In genomic region chr19:57271757-57272156, GRCm38 (mm10) we compare ENCODE assay signal across 23 mouse cellular contexts. TPM values are rescaled to one million over a fixed set of nuclear protein-coding genes. Genes with fewer than 3 reads are reported as not detected.
DNase-seq lines count a peak whose midpoint lies in the region; ATAC-seq lines count a peak whose summit lies in the region.
"Had no signal": no experiment of that assay in that cellular context is flagged by ENCODE, and none has a peak within 500 bp of the region (broad histone marks: within the 10 kb centered on the region; RNA-seq: fewer than 3 reads in every experiment).

No protein-coding gene starts in this region.

- ATAC-seq in kidney, embryonic 14.5 days (ENCODE audit: low FRiP score, low TSS enrichment): no peak
- ATAC-seq in embryonic facial prominence, embryonic 14.5 days (ENCODE audit: low read depth): no peak
- ATAC-seq in heart, embryonic 11.5 days (replicated peaks; ENCODE audit: insufficient number of reproducible peaks, low FRiP score, low TSS enrichment): no peak
- ATAC-seq in forebrain, embryonic 12.5 days (ENCODE audit: low FRiP score): no peak
- ATAC-seq: forebrain, embryonic 13.5 days had no signal

- no peak for DNase-seq in kidney, postnatal 4 days
- DNase-seq in embryonic facial prominence, embryonic 14.5 days (ENCODE audit: low spot score): no peak
- DNase-seq in heart, postnatal 10 days: peak; percentile 77 to 85
- DNase-seq in ovary, adult 18-20 months (ENCODE audit: low spot score): no peak
- DNase-seq in cerebellum, adult 9-10 months: no peak
- DNase-seq: cerebellum, postnatal 14 days; embryo, embryonic 11 days; gastrocnemius, postnatal 36 days; kidney, adult 18-20 months; kidney, postnatal 25 days; layer of hippocampus, adult 9-11 months; lung, adult 18-20 months; lung, postnatal 14 days; midbrain, embryonic 14.5 days; spleen, adult 18-20 months; thymus, postnatal 36 days had no signal

- no peaks in the 10 kb centered on the region for H3K9me3 ChIP-seq in kidney, embryonic 14.5 days (ENCODE audit: control insufficient read depth, low read length)
- H3K9me3 ChIP-seq in embryonic facial prominence, embryonic 14.5 days (ENCODE audit: control insufficient read depth, low read length): no peaks in the 10 kb centered on the region
- H3K9me3 ChIP-seq in heart, embryonic 11.5 days (replicated peaks; ENCODE audit: control insufficient read depth, low read length): no peaks in the 10 kb centered on the region
- no peaks in the 10 kb centered on the region for H3K9me3 ChIP-seq in forebrain, embryonic 12.5 days
- H3K9me3 ChIP-seq: forebrain, embryonic 13.5 days; limb, embryonic 12.5 days; megakaryocyte, embryonic 14.5 days; neural tube, embryonic 13.5 days had no signal

- WGBS in kidney, embryonic 14.5 days: 74% methylated on average over 16 of the region's 16 CpGs
- 69% methylated on average over 16 of the region's 16 CpGs for WGBS in embryonic facial prominence, embryonic 14.5 days
- WGBS in heart, embryonic 11.5 days (ENCODE audit: insufficient replicate concordance): 28% methylated on average over 16 of the region's 16 CpGs
- 78% methylated on average over 16 of the region's 16 CpGs for WGBS in forebrain, embryonic 12.5 days

- no peak overlapping the region for H3K27ac ChIP-seq in kidney, embryonic 14.5 days (ENCODE audit: low read depth, low read length)
- peak overlapping the region; percentile 44; the same call in 1 of the 2 replicates for H3K27ac ChIP-seq in embryonic facial prominence, embryonic 14.5 days (replicated peaks; ENCODE audit: low read depth, low read length)
- H3K27ac ChIP-seq in heart, embryonic 11.5 days (ENCODE audit: low read depth, low read length): peak overlapping the region; percentile 22
- H3K27ac ChIP-seq in forebrain, embryonic 12.5 days: no peak overlapping the region
- H3K27ac ChIP-seq: forebrain, embryonic 13.5 days; limb, embryonic 12.5 days; neural tube, embryonic 13.5 days had no signal

- no peaks in the 10 kb centered on the region for H3K36me3 ChIP-seq in kidney, embryonic 14.5 days (ENCODE audit: control insufficient read depth, insufficient read depth, low read length)
- H3K36me3 ChIP-seq in embryonic facial prominence, embryonic 14.5 days (ENCODE audit: control insufficient read depth, insufficient read depth, low read length): no peaks in the 10 kb centered on the region
- H3K36me3 ChIP-seq in heart, embryonic 11.5 days (ENCODE audit: control insufficient read depth, insufficient read depth, low read length): no peaks in the 10 kb centered on the region
- H3K36me3 ChIP-seq in forebrain, embryonic 12.5 days (replicated peaks): no peaks in the 10 kb centered on the region
- H3K36me3 ChIP-seq: limb, embryonic 12.5 days; neural tube, embryonic 13.5 days had no signal

- H3K9ac ChIP-seq in kidney, embryonic 14.5 days (ENCODE audit: low read depth, low read length): peak overlapping the region; percentile 12; the same call in 1 of the 2 replicates
- no peak overlapping the region for H3K9ac ChIP-seq in embryonic facial prominence, embryonic 14.5 days (ENCODE audit: low read depth, low read length)
- H3K9ac ChIP-seq in heart, embryonic 11.5 days (ENCODE audit: low read depth, low read length): no peak overlapping the region
- no peak overlapping the region for H3K9ac ChIP-seq in forebrain, embryonic 12.5 days
- H3K9ac ChIP-seq: forebrain, embryonic 13.5 days; limb, embryonic 12.5 days; neural tube, embryonic 13.5 days had no signal

- intact Hi-C loops in heart, postnatal 10 days (cut with DNase I): loop anchor here (2.0 kb wide), 2 partner anchors 43 to 75 kb away; partner anchors contain the start of gene Ablim1

- peaks cover 25% of the 10 kb centered on the region for H3K4me1 ChIP-seq in kidney, embryonic 14.5 days (ENCODE audit: control insufficient read depth, insufficient read depth, low read length)
- peaks cover 36% of the 10 kb centered on the region for H3K4me1 ChIP-seq in embryonic facial prominence, embryonic 14.5 days (ENCODE audit: control insufficient read depth, insufficient read depth, low read length)
- H3K4me1 ChIP-seq in heart, embryonic 11.5 days (ENCODE audit: control insufficient read depth, insufficient read depth, low read length): peaks cover 50% of the 10 kb centered on the region
- H3K4me1 ChIP-seq in forebrain, embryonic 12.5 days: peaks cover 41% of the 10 kb centered on the region

- no peak overlapping the region for H3K4me2 ChIP-seq in kidney, embryonic 14.5 days (replicated peaks; ENCODE audit: low read depth, low read length)
- H3K4me2 ChIP-seq in embryonic facial prominence, embryonic 14.5 days (ENCODE audit: low read depth, low read length): no peak overlapping the region
- peak overlapping the region; percentile 40 for H3K4me2 ChIP-seq in heart, embryonic 11.5 days
- H3K4me2 ChIP-seq in forebrain, embryonic 12.5 days: no peak overlapping the region
- H3K4me2 ChIP-seq: forebrain, embryonic 13.5 days; neural tube, embryonic 13.5 days had no signal

- no peaks in the 10 kb centered on the region for H3K27me3 ChIP-seq in kidney, embryonic 14.5 days (ENCODE audit: control insufficient read depth, insufficient read depth, low read length)
- H3K27me3 ChIP-seq in embryonic facial prominence, embryonic 14.5 days (replicated peaks; ENCODE audit: control insufficient read depth, insufficient read depth, low read length): no peaks in the 10 kb centered on the region
- no peaks in the 10 kb centered on the region for H3K27me3 ChIP-seq in heart, embryonic 11.5 days (ENCODE audit: control insufficient read depth, insufficient read depth, low read length)
- peaks cover 24% of the 10 kb centered on the region; the same call in 1 of the 2 replicates for H3K27me3 ChIP-seq in forebrain, embryonic 12.5 days

- no peak overlapping the region for H3K4me3 ChIP-seq in kidney, embryonic 14.5 days (ENCODE audit: low read length)
- H3K4me3 ChIP-seq in embryonic facial prominence, embryonic 14.5 days (ENCODE audit: low read depth, low read length): no peak overlapping the region
- no peak overlapping the region for H3K4me3 ChIP-seq in heart, embryonic 11.5 days (ENCODE audit: low read depth, low read length)
- H3K4me3 ChIP-seq in forebrain, embryonic 12.5 days (replicated peaks): no peak overlapping the region
- H3K4me3 ChIP-seq: forebrain, embryonic 13.5 days; limb, embryonic 12.5 days; megakaryocyte, embryonic 14.5 days; neural tube, embryonic 13.5 days had no signal

RNA-seq across cellular contexts. Expression of gene Ablim1, which starts 43.0 kb away (rescaled TPM):
- polyA plus RNA-seq in kidney, embryonic 14.5 days (2014; fragmentation: Nextera tagmentation; extraction: Ambion mirVana): 21.0 and 36.0 TPM in 2 replicates
- 48.5 and 49.3 TPM in 2 replicates for polyA plus RNA-seq in embryonic facial prominence, embryonic 14.5 days (2014; fragmentation: Nextera tagmentation; extraction: Ambion mirVana)
- 45.8 and 52.1 TPM in 2 replicates for polyA plus RNA-seq in heart, embryonic 11.5 days (2014; fragmentation: Nextera tagmentation; extraction: Ambion mirVana)
- total RNA-seq in heart, postnatal 10 days (2021): 100 to 1,000 TPM; 397 to 585 TPM
- polyA plus RNA-seq in forebrain, embryonic 12.5 days (2016; fragmentation: Nextera tagmentation; extraction: Ambion mirVana): 16.5 and 17.7 TPM in 2 replicates

Comparison
In these comparisons a context has a peak if more than half of its experiments do, and no peak if none do; other contexts are left out.
1. H3K27ac ChIP-seq: peak in embryonic facial prominence, embryonic 14.5 days (single experiment) and heart, embryonic 11.5 days (single experiment); none in kidney, embryonic 14.5 days (single experiment) and forebrain, embryonic 12.5 days (single experiment).
2. DNase-seq: peak in heart, postnatal 10 days (2 of 2); none in kidney, postnatal 4 days (0 of 2), embryonic facial prominence, embryonic 14.5 days (single experiment), ovary, adult 18-20 months (single experiment) and cerebellum, adult 9-10 months (single experiment).